Mouse (Mus musculus) G1E-ER4 (cell line): ENCODE results near the gene Fsip1. TPM values are rescaled to one million over a fixed set of nuclear protein-coding genes. Genes with fewer than 3 reads are reported as not detected.

ENCODE experiments used
- GATA1 ChIP-seq: IDR thresholded peaks from one replicate; pipeline ENCODE4 v1.8.0; 2012; ENCODE audit warnings: low read length, inconsistent platforms
- polyA plus RNA-seq: library from polyadenylated mRNA; stranded (reverse); fragments of >175 nt; gene quantifications from 2 replicates; pipeline ENCODE4 v1.2.3, GENCODE M21; 2012

Gene Fsip1
- polyA plus RNA-seq, 1 experiment, result not detected

- no peak for TF ChIP-seq GATA1
Observed at GRCm38 (mm10) chr2:118208651-118209050, 48.1 kb downstream of the Fsip1 start.

- no peak for TF ChIP-seq GATA1
Observed at GRCm38 (mm10) chr2:118205991-118206585, 50.7 kb downstream of the Fsip1 start.

DNA sequence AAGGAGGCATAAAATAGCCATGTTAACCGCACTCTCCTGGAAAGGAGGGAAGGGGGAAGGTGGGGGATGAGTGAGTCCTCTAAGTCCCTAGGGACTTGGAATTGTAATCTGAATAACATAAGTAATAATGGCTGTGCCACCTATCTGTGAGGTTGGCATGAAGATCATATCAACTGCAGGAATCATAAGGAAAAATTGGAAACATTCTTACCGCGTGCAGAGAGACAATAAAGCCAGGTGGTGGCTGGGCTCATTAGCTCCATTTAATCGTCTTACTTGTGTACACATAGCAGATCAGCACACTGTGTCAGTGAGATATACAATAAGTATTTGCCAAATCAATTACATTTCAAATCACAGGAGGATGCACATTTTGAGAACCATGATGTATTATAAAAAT lies 52.1 kb downstream of the Fsip1 start:
- no peak for TF ChIP-seq GATA1

GRCm38 (mm10) chr2:118203739-118204461 lies 52.9 kb downstream of the Fsip1 start:
- TF ChIP-seq GATA1, result no peak

DNA sequence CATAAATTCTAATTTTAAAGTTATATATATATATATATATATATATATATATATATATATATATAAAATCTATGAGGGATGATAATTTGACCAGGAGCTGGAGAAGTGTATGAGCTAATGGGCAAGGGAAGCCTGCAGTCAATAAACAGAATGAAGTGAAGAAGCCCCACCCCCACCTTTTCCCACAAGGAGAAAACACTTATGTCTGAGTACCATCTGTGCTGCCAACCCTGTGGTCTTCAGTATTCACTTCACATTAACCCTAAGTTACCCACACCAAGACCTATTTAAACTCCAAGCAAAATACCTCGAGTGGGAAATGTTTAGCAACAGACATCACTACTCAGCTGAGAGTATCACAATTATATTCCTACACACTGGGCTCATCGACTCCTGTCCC lies 53.8 kb downstream of the Fsip1 start:
- TF ChIP-seq GATA1, result no peak

DNA sequence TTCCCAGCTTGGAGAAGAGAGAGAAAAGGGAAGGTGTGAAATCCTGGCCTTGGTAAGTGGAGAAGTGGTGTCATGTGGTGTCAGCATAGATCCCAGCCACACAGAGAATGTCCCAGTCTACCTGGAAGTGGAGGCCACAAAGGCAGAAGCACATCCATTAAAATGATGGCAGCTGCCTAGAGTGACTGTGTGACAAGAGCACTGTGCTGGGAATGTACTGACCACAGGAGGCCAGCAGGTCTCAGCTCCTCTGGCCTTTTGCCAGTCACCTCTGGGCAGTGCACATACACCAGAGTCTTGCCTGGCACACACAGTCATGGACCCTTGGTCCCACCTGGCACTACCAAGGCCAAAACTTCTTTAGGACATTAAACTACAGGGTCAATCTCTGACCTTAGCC lies 54.8 kb downstream of the Fsip1 start:
- TF ChIP-seq GATA1, result no peak

GRCm38 (mm10) chr2:118199867-118200266 lies 56.9 kb downstream of the Fsip1 start:
- TF ChIP-seq GATA1, result no peak

DNA sequence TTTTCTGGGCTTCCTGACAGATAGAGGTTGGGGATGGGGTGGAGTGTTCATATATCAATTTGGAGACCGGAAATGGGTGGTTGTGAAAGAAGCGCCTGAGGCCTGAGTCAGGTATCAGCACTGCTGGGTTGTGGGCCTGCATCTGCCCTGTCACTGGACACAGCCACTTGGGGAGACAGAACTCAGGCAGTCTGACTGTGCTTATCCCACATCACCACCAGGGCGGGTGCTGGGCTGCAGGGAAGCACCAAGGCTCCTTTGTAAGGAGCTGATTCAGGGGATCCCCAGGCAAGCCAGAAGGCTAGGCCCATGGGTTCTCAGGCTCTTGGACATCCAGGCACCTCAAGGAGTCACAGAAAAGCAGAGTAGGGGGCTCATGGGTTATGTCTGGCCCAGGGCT lies 59.8 kb downstream of the Fsip1 start:
- no peak for TF ChIP-seq GATA1

- no peak for TF ChIP-seq GATA1
Observed at GRCm38 (mm10) chr2:118182136-118182535, 74.6 kb downstream of the Fsip1 start.

GRCm38 (mm10) chr2:118179873-118180585 lies 76.7 kb downstream of the Fsip1 start:
- TF ChIP-seq GATA1, result no peak

GRCm38 (mm10) chr2:118179472-118179871 lies 77.3 kb downstream of the Fsip1 start:
- no peak for TF ChIP-seq GATA1

GRCm38 (mm10) chr2:118174558-118175383 lies 82.0 kb downstream of the Fsip1 start:
- no peak for TF ChIP-seq GATA1

DNA sequence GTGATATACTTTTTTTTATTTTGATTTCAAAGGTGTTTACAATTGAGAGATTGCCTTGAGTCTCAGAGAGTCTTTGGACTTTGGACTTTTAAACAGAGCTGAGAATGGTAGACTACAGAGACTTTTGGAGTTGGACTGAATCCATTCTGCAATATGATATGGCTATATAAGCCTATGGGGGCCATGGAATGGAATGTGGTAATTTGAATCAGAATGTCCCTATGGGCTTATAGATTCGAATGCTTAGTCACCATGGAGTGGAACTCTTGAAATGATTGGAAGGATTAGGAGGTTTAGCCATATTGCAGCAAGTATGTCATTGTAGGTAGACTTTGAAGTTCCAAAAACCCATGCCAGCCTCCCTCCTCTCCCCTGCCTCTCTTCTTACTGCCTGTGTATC lies 88.5 kb downstream of the Fsip1 start:
- no peak for TF ChIP-seq GATA1

DNA sequence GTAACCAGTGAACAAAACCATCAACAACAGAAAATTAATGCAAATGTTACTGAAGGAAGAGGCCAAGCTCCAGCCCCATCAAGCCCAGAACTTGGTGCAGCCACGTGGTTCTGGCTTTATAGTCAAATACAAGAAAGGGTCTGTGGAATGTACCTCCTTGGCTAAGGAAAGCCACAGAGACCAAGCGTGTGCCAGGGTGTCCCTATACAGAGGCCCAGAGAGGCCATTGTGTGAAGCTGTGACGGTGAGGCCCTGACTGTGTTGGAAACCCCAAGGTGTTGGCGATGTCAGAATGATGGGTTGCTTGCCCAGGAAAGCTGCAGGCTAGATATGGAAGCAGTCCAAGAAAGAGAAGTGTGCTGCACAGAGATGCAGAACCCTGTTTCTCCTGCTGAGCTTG lies 89.0 kb downstream of the Fsip1 start:
- TF ChIP-seq GATA1, result no peak

GRCm38 (mm10) chr2:118165691-118166090 lies 91.1 kb downstream of the Fsip1 start:
- no peak for TF ChIP-seq GATA1

- no peak for TF ChIP-seq GATA1
Observed at GRCm38 (mm10) chr2:118164137-118164536, 92.6 kb downstream of the Fsip1 start.

DNA sequence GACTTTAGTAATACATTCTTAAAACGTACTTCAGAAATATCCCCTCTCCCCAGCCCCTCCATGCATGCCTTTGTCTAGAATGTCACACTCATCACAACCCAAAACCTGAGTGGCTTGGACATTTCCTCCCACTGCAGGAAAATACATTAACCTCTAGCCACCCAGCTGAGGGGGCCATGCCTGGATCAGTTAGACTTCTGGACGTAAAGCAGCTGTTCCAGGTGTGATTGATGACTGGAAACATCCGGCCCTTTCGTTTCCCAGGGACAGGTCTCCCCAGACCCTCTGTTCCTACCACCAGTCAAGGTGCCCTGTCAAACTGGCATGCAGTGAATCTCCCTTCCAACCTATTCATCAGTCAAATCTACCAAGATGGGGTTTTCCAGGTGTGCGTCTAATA lies 94.3 kb downstream of the Fsip1 start:
- no peak for TF ChIP-seq GATA1
